In genomic region chr7:70329521-70330206, GRCm38 (mm10) we compare ENCODE assay signal across 10 mouse cellular contexts. TPM values are rescaled to one million over a fixed set of nuclear protein-coding genes. Genes with fewer than 3 reads are reported as not detected.
A peak's percentile ranks its signal among the peaks of the same experiment; 100 is the strongest.
DNase-seq lines count a peak whose midpoint lies in the region; ATAC-seq lines count a peak whose summit lies in the region.
"Had no signal": no experiment of that assay in that cellular context is flagged by ENCODE, and none has a peak within 500 bp of the region (broad histone marks: within the 10 kb centered on the region; RNA-seq: fewer than 3 reads in every experiment).

No protein-coding gene starts in this region.

- no peak overlapping the region for H3K4me3 ChIP-seq in neural tube, embryonic 15.5 days (replicated peaks)
- H3K4me3 ChIP-seq in hindbrain, embryonic 11.5 days (ENCODE audit: low read depth, low read length): peak overlapping the region; percentile 12; the same call in 1 of the 2 replicates
- peak overlapping the region; percentile 11; the same call in 1 of the 2 replicates for H3K4me3 ChIP-seq in midbrain, embryonic 15.5 days

- peaks cover 24% of the 10 kb centered on the region for H3K4me1 ChIP-seq in neural tube, embryonic 15.5 days
- peaks cover 26% of the 10 kb centered on the region for H3K4me1 ChIP-seq in hindbrain, embryonic 11.5 days (replicated peaks; ENCODE audit: control insufficient read depth, insufficient read depth, low read length)
- peaks cover 28% of the 10 kb centered on the region; the same call in 1 of the 2 replicates for H3K4me1 ChIP-seq in midbrain, embryonic 15.5 days

- WGBS in neural tube, embryonic 15.5 days: 10% methylated on average over 19 of the region's 19 CpGs
- WGBS in hindbrain, embryonic 11.5 days: 4% methylated on average over 19 of the region's 19 CpGs
- WGBS in midbrain, embryonic 15.5 days: 12% methylated on average over 19 of the region's 19 CpGs

- DNase-seq in neural tube, embryonic 10.5 days (ENCODE audit: extremely low spot score, low spot score): peak; percentile 40
- peak; percentile 76 for DNase-seq in hindbrain, embryonic 11.5 days (ENCODE audit: low spot score)
- DNase-seq in frontal cortex, postnatal 36 days (ENCODE audit: low spot score in 2 of 2): no peak
- DNase-seq in left cerebral cortex, adult 11 months (ENCODE audit: low spot score): no peak
- no peak for DNase-seq in lung, postnatal 10 days
- DNase-seq in thymus, postnatal 0 days (ENCODE audit: low spot score): no peak
- DNase-seq: cerebellum, adult 9-10 months; spleen, adult 18-20 months had no signal

- H3K27ac ChIP-seq in neural tube, embryonic 15.5 days (replicated peaks): no peak overlapping the region
- H3K27ac ChIP-seq in hindbrain, embryonic 11.5 days (ENCODE audit: low read depth, low read length): peak overlapping the region; percentile 42; the same call in 1 of the 2 replicates
- H3K27ac ChIP-seq in midbrain, embryonic 15.5 days: peak overlapping the region; percentile 77

- H3K27me3 ChIP-seq in neural tube, embryonic 15.5 days (replicated peaks): peaks cover 90% of the 10 kb centered on the region
- H3K27me3 ChIP-seq in hindbrain, embryonic 11.5 days (ENCODE audit: control insufficient read depth, insufficient read depth, low read length): peaks cover 63% of the 10 kb centered on the region
- peaks cover 76% of the 10 kb centered on the region for H3K27me3 ChIP-seq in midbrain, embryonic 15.5 days (replicated peaks)

- ATAC-seq in neural tube, embryonic 15.5 days (ENCODE audit: low FRiP score): no peak
- ATAC-seq in hindbrain, embryonic 11.5 days (ENCODE audit: low FRiP score): no peak
- ATAC-seq in midbrain, embryonic 15.5 days (replicated peaks): no peak

- H3K4me2 ChIP-seq in neural tube, embryonic 15.5 days: no peak overlapping the region
- peak overlapping the region; percentile 32 for H3K4me2 ChIP-seq in hindbrain, embryonic 11.5 days (replicated peaks; ENCODE audit: low read depth, low read length)
- H3K4me2 ChIP-seq in midbrain, embryonic 15.5 days: peak overlapping the region; percentile 15; the same call in 1 of the 2 replicates

- H3K36me3 ChIP-seq in neural tube, embryonic 15.5 days: no peaks in the 10 kb centered on the region
- H3K36me3 ChIP-seq in hindbrain, embryonic 11.5 days (ENCODE audit: control insufficient read depth, insufficient read depth, low read length): no peaks in the 10 kb centered on the region
- no peaks in the 10 kb centered on the region for H3K36me3 ChIP-seq in midbrain, embryonic 15.5 days (replicated peaks)

- no peaks in the 10 kb centered on the region for H3K9me3 ChIP-seq in neural tube, embryonic 15.5 days (replicated peaks)
- H3K9me3 ChIP-seq in hindbrain, embryonic 11.5 days (ENCODE audit: control insufficient read depth, low read length): no peaks in the 10 kb centered on the region
- H3K9me3 ChIP-seq in midbrain, embryonic 15.5 days: no peaks in the 10 kb centered on the region

- no peak overlapping the region for H3K9ac ChIP-seq in neural tube, embryonic 15.5 days (replicated peaks)
- peak overlapping the region; percentile 50 for H3K9ac ChIP-seq in hindbrain, embryonic 11.5 days (ENCODE audit: low read depth, low read length)
- H3K9ac ChIP-seq in midbrain, embryonic 15.5 days: no peak overlapping the region

RNA-seq across cellular contexts. Expression of gene Nr2f2, which starts 36.9 kb away (rescaled TPM):
- 60.3 and 62.5 TPM in 2 replicates for polyA plus RNA-seq in neural tube, embryonic 15.5 days (2015; fragmentation: Nextera tagmentation; extraction: Ambion mirVana)
- polyA plus RNA-seq in hindbrain, embryonic 11.5 days (2014; fragmentation: Nextera tagmentation; extraction: Ambion mirVana): 95.6 and 120 TPM in 2 replicates
- 84.8 and 98.4 TPM in 2 replicates for polyA plus RNA-seq in midbrain, embryonic 15.5 days (2015; fragmentation: Nextera tagmentation; extraction: Ambion mirVana)
- 4.3 and 5.3 TPM in 2 replicates for polyA plus RNA-seq in thymus, postnatal 0 days (2015; fragmentation: Nextera tagmentation; extraction: Ambion mirVana)

Comparison
In these comparisons a context has a peak if more than half of its experiments do, and no peak if none do; other contexts are left out.
1. DNase-seq: peak in neural tube, embryonic 10.5 days (single experiment) and hindbrain, embryonic 11.5 days (single experiment); none in frontal cortex, postnatal 36 days (0 of 2), left cerebral cortex, adult 11 months (single experiment), lung, postnatal 10 days (single experiment) and thymus, postnatal 0 days (single experiment).